Mouse (Mus musculus) limb, embryonic 14.5 days (tissue): ENCODE data around the gene Gpr149. TPM values are rescaled to one million over a fixed set of nuclear protein-coding genes. Genes with fewer than 3 reads are reported as not detected.

Experiments
- ATAC-seq: fragments of 200-750 bp; cut with Nextera tagmentation; 2 replicates; pipeline ENCODE4 v1.8.0; 2017; ENCODE audit warnings: low read depth, moderate number of reproducible peaks, moderate TSS enrichment; ENCODE audit not compliant: low FRiP score
- DNase-seq: peaks from one replicate; pipeline ENCODE4 v3.0.0-alpha.2; 2015; ENCODE audit warnings: low spot score
- H3K27ac ChIP-seq: fragments of 300-500 bp; sonication (generic); replicated peaks from 2 replicates; pipeline ENCODE4 v1.5.1; 2014; ENCODE audit warnings: low read depth, mild to moderate bottlenecking, low read length, moderate library complexity, mixed read lengths
- H3K27me3 ChIP-seq: fragments of 300-500 bp; sonication (generic); 2 replicates; pipeline ENCODE4 v1.6.1; 2014; ENCODE audit warnings: low read length, mixed read lengths; ENCODE audit not compliant: control insufficient read depth, insufficient read depth
- H3K36me3 ChIP-seq: fragments of 300-500 bp; sonication (generic); 2 replicates; pipeline ENCODE4 v1.6.1; 2014; ENCODE audit warnings: mild to moderate bottlenecking, low read length, moderate library complexity, mixed read lengths; ENCODE audit not compliant: control insufficient read depth, insufficient read depth
- H3K4me1 ChIP-seq: fragments of 300-500 bp; sonication (generic); 2 replicates; pipeline ENCODE4 v1.6.1; 2014; ENCODE audit warnings: antibody characterized with exemption, low read length, mixed read lengths; ENCODE audit not compliant: control insufficient read depth, insufficient read depth
- H3K4me2 ChIP-seq: fragments of 300-500 bp; sonication (generic); replicated peaks from 2 replicates; pipeline ENCODE4 v1.6.1; 2014; ENCODE audit warnings: low read depth, mild to moderate bottlenecking, low read length, moderate library complexity; ENCODE audit not compliant: severe bottlenecking
- H3K4me3 ChIP-seq: fragments of 300-500 bp; sonication (generic); replicated peaks from 2 replicates; pipeline ENCODE4 v1.5.1; 2014; ENCODE audit warnings: low read length
- H3K9ac ChIP-seq: fragments of 300-500 bp; sonication (generic); 2 replicates; pipeline ENCODE4 v1.6.1; 2014; ENCODE audit warnings: mild to moderate bottlenecking, low read depth, low read length, moderate library complexity; ENCODE audit not compliant: severe bottlenecking
- H3K9me3 ChIP-seq: fragments of 300-500 bp; sonication (generic); 2 replicates; pipeline ENCODE4 v1.6.1; 2016; ENCODE audit warnings: low read length; ENCODE audit not compliant: control insufficient read depth
- POLR2A ChIP-seq: fragments of 200-500 bp; IDR thresholded peaks from 2 replicates; pipeline ENCODE4 v1.8.0; 2012; ENCODE audit warnings: inconsistent platforms, mild to moderate bottlenecking, moderate library complexity, borderline replicate concordance; ENCODE audit not compliant: insufficient read depth, insufficient read length; ENCODE audit errors: extremely low read depth
- WGBS: fragments of 180-500 bp; shearing (Covaris S2); extraction: QIAGEN DNeasy Blood & Tissue Kit; methylation state at CpG from one replicate; pipeline ENCODE4 v1.1.7; 2014; 5-methylcytosine and 5-hydroxymethylcytosine counted together
- polyA plus RNA-seq, 2 experiments: library from polyadenylated mRNA; depleted of rRNA in 1 of 2; stranded (reverse) in 1 of 2; unstranded in 1 of 2; fragments of >200 nt; fragmentation: Nextera tagmentation in 1 of 2; extraction: Ambion mirVana in 1 of 2; gene quantifications; 2 replicates each; pipeline versions ENCODE4 v1.2.1 to v1.2.3; 2012 to 2014

The Gpr149 gene
- polyA plus RNA-seq, 2 experiments, result 0.23 to 0.38 TPM

GRCm38 (mm10) chr3:62492568-62492967 is 112.4 kb downstream of the Gpr149 start:
- H3K27ac ChIP-seq, result no peak overlapping the region
- no peak overlapping the region for H3K9ac ChIP-seq
- H3K4me1 ChIP-seq, result no peaks in the 10 kb centered on the region
- no peak overlapping the region for H3K4me3 ChIP-seq
- ATAC-seq, result no peak
- H3K4me2 ChIP-seq, result no peak overlapping the region
- TF ChIP-seq POLR2A, result no peak
- H3K27me3 ChIP-seq, result no peaks in the 10 kb centered on the region
- H3K9me3 ChIP-seq, result no peaks in the 10 kb centered on the region
- H3K36me3 ChIP-seq, result peaks cover 73% of the 10 kb centered on the region
- DNase-seq, result no peak
- WGBS, result 84% methylated on average over 6 of the region's 6 CpGs

DNA sequence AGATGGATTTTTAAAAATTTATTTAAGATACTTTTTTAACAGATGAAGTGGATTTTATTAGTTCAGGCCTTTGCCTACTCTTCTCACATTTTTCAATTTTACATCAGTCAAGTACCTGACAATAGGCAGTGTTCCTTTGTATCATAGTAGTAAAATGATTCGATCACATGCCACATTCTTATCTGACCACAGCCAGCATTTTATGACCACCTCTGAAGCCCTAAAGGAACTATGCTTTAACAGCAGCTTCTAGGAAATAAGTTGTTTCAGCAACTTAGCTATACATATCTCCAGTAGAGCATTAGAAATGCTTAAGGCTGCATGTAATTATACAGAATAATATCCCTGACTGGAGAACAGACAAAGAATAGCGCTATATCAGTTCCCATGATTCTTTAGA is 120.6 kb downstream of the Gpr149 start:
- 91% methylated on average over 2 of the region's 2 CpGs for WGBS
- H3K36me3 ChIP-seq, result peaks cover 66% of the 10 kb centered on the region
- no peak for TF ChIP-seq POLR2A
- H3K9me3 ChIP-seq, result no peaks in the 10 kb centered on the region
- ATAC-seq (no peak), DNase-seq (no peak)
- H3K4me3 ChIP-seq, result no peak overlapping the region
- H3K27me3 ChIP-seq, result no peaks in the 10 kb centered on the region
- no peak overlapping the region for H3K27ac ChIP-seq
- H3K4me1 ChIP-seq, result no peaks in the 10 kb centered on the region
- H3K9ac ChIP-seq, result no peak overlapping the region
- no peak overlapping the region for H3K4me2 ChIP-seq

Other genes starting within 250 kb of the Gpr149 start
- 30.5 and 36.5 TPM in 2 replicates for gene Dhx36, start 98.1 kb downstream of the Gpr149 start, polyA plus RNA-seq (2012; rRNA removed)
- gene Dhx36, start 98.1 kb downstream of the Gpr149 start, polyA plus RNA-seq (2014; fragmentation: Nextera tagmentation; extraction: Ambion mirVana), result 35.7 and 40.1 TPM in 2 replicates